ENCODE assay signal across 7 mouse cellular contexts in the genomic region with DNA sequence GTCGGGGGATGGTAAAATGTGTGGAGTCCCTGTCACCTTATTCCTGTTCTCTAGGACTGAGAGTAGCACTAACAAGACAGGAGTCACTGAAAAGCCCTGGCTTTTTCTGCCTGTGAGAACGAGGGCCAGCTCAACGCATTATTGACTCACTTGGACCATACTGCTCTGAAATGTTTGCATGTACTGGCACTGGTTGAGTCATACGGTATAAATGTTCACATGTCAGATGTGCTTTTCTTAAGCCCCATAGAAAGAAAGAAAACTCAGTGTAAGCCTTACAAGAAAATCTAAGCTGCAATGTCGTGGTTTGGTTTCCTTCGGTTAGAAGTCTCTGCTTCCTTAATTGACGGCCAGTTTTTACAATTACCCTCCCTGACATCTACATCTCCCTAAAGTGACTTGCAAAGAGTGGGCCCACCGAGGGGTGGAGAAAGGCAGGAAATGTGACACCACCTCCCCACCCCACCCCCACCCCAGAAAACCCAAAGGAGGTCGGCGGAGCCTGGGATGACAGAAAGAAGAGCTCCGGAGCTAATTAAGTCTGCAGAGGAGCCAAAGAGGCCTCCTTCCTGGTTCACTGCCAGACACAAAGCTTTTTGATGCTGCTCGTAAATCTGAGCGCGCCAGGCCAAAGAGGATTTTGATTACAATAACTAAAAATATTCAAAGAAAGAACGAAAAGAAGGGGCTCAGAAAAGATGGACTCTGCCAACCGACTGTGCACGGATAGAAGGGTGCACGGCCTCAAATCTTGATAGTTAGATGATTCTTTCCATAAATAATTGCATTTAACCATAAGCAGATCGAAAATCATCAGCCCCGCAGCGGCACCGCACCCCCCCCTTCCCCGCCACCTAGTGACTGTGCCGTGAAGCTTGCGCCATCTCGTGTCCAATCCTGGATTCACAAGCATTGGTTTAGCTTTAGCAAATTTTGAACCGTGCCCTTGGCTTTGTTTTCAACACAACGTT. TPM values are rescaled to one million over a fixed set of nuclear protein-coding genes. Genes with fewer than 3 reads are reported as not detected.
DNase-seq lines count a peak whose midpoint lies in the region; ATAC-seq and TF ChIP-seq lines count a peak whose summit lies in the region.

No protein-coding gene starts in this region.

- no peak for TF ChIP-seq POLR2A in cortical plate, adult 2 months (IDR thresholded peaks at IDR 0.05; ENCODE audit: extremely low read depth, insufficient read depth, low read length)

- 8% methylated on average over 28 of the region's 28 CpGs for WGBS in intestine, postnatal 0 days
- 4% methylated on average over 28 of the region's 28 CpGs for WGBS in limb, embryonic 11.5 days
- 3% methylated on average over 28 of the region's 28 CpGs for WGBS in midbrain, embryonic 13.5 days

- H3K4me2 ChIP-seq in intestine, postnatal 0 days (replicated peaks; ENCODE audit: low read depth), result peak overlapping the region; percentile 66
- peak overlapping the region; percentile 76 for H3K4me2 ChIP-seq in limb, embryonic 11.5 days (ENCODE audit: low read depth, severe bottlenecking)
- H3K4me2 ChIP-seq in midbrain, embryonic 13.5 days (replicated peaks), result peak overlapping the region; percentile 63

- peak; percentile 67 to 76 for DNase-seq in adrenal gland, adult 18-20 months (ENCODE audit: low spot score in 2 of 2)
- peak; percentile 88 for DNase-seq in limb, embryonic 11.5 days (ENCODE audit: low spot score)
- peak; percentile 20 for DNase-seq in spleen, adult 12 weeks (ENCODE audit: low spot score)

- TF ChIP-seq CTCF in cortical plate, adult 2 months (IDR thresholded peaks at IDR 0.05; ENCODE audit: extremely low read depth, insufficient read depth, low read length), result peak; percentile 89
- peak; percentile 97 for TF ChIP-seq CTCF in intestine, postnatal 0 days (IDR thresholded peaks at IDR 0.05; ENCODE audit: low read depth)

- H3K9me3 ChIP-seq in intestine, postnatal 0 days (ENCODE audit: control insufficient read depth), result no peaks in the 10 kb centered on the region
- no peaks in the 10 kb centered on the region for H3K9me3 ChIP-seq in limb, embryonic 11.5 days (ENCODE audit: control insufficient read depth, low read length)
- no peaks in the 10 kb centered on the region for H3K9me3 ChIP-seq in midbrain, embryonic 13.5 days

- H3K27ac ChIP-seq in cortical plate, adult 2 months (ENCODE audit: insufficient read depth, low read length), result no peak overlapping the region
- 0 out of 2 replicates have a peak overlapping the region, but pooled peaks have one; percentile 9 for H3K27ac ChIP-seq in intestine, postnatal 0 days (ENCODE audit: low read depth, low read length)
- no peak overlapping the region for H3K27ac ChIP-seq in limb, embryonic 11.5 days (replicated peaks; ENCODE audit: low read depth, low read length)
- H3K27ac ChIP-seq in midbrain, embryonic 13.5 days, result peak overlapping the region; percentile 83

- no peaks in the 10 kb centered on the region for H3K36me3 ChIP-seq in intestine, postnatal 0 days (ENCODE audit: control insufficient read depth, insufficient read depth)
- no peaks in the 10 kb centered on the region for H3K36me3 ChIP-seq in limb, embryonic 11.5 days (ENCODE audit: control insufficient read depth, insufficient read depth, low read length)
- H3K36me3 ChIP-seq in midbrain, embryonic 13.5 days, result no peaks in the 10 kb centered on the region

- H3K4me1 ChIP-seq in cortical plate, adult 2 months (ENCODE audit: control insufficient read depth, insufficient read depth, low read length), result no peaks in the 10 kb centered on the region
- H3K4me1 ChIP-seq in intestine, postnatal 0 days (replicated peaks; ENCODE audit: control insufficient read depth, insufficient read depth, low read length), result no peaks in the 10 kb centered on the region
- peaks cover 10% of the 10 kb centered on the region for H3K4me1 ChIP-seq in limb, embryonic 11.5 days (ENCODE audit: control insufficient read depth, insufficient read depth, low read length)
- peaks cover 19% of the 10 kb centered on the region for H3K4me1 ChIP-seq in midbrain, embryonic 13.5 days (replicated peaks)

- H3K9ac ChIP-seq in intestine, postnatal 0 days (ENCODE audit: low read depth, low read length), result peak overlapping the region; percentile 37; the same call in 1 of the 2 replicates
- peak overlapping the region; percentile 49 for H3K9ac ChIP-seq in limb, embryonic 11.5 days (ENCODE audit: low read length)
- peak overlapping the region; percentile 64 for H3K9ac ChIP-seq in midbrain, embryonic 13.5 days (replicated peaks)

- peak; percentile 90 for ATAC-seq in granulocyte monocyte progenitor cell, adult 5-6 weeks (replicated peaks; ENCODE audit: poor library complexity, severe bottlenecking)
- ATAC-seq in intestine, postnatal 0 days, result peak; percentile 48
- peak; percentile 66; the same call in 1 of the 2 replicates for ATAC-seq in limb, embryonic 11.5 days (ENCODE audit: insufficient number of reproducible peaks, low FRiP score, low TSS enrichment, low read depth)
- ATAC-seq in midbrain, embryonic 13.5 days, result peak; percentile 75

- peak overlapping the region; percentile 40 for H3K4me3 ChIP-seq in cortical plate, adult 2 months (ENCODE audit: insufficient read depth, low read length)
- H3K4me3 ChIP-seq in intestine, postnatal 0 days (ENCODE audit: low read depth, low read length), result peak overlapping the region; percentile 39
- peak overlapping the region; percentile 41 for H3K4me3 ChIP-seq in limb, embryonic 11.5 days (ENCODE audit: low read depth, low read length)
- H3K4me3 ChIP-seq in midbrain, embryonic 13.5 days (replicated peaks), result peak overlapping the region; percentile 40

- no peaks in the 10 kb centered on the region for H3K27me3 ChIP-seq in intestine, postnatal 0 days (replicated peaks; ENCODE audit: control insufficient read depth, insufficient read depth, low read length)
- no peaks in the 10 kb centered on the region for H3K27me3 ChIP-seq in limb, embryonic 11.5 days (ENCODE audit: control insufficient read depth, insufficient read depth, low read length)
- H3K27me3 ChIP-seq in midbrain, embryonic 13.5 days, result 0 out of 2 replicates have a peak, but pooled peaks cover 2% of the 10 kb centered on the region

RNA-seq across cellular contexts. Expression of a gene that starts 28.0 kb away (rescaled TPM):
- total RNA-seq in adrenal gland, adult 18-20 months (2021), result not detected
- not detected in 2 replicates for polyA plus RNA-seq in cortical plate, adult 2 months (2012; rRNA removed)
- not detected in 2 replicates for total RNA-seq in granulocyte monocyte progenitor cell, adult 5-6 weeks (2014; fragmentation: Nextera tagmentation)
- total RNA-seq in granulocyte monocyte progenitor cell, adult 5-6 weeks (2017), result not detected in 2 replicates
- polyA plus RNA-seq in intestine, postnatal 0 days (2015; fragmentation: Nextera tagmentation; extraction: Ambion mirVana), result 10.5 and 11.2 TPM in 2 replicates
- polyA plus RNA-seq in limb, embryonic 11.5 days (2014; fragmentation: Nextera tagmentation; extraction: Ambion mirVana), result not detected in 2 replicates
- not detected in 2 replicates for polyA plus RNA-seq in midbrain, embryonic 13.5 days (2015; fragmentation: Nextera tagmentation; extraction: Ambion mirVana)

RNA-seq across cellular contexts. Expression of a gene that starts 40.5 kb away (rescaled TPM):
- 1 to 10 TPM; 4.9 to 8.9 TPM for total RNA-seq in adrenal gland, adult 18-20 months (2021)
- 0.98 and 1.0 TPM in 2 replicates for polyA plus RNA-seq in cortical plate, adult 2 months (2012; rRNA removed)
- total RNA-seq in granulocyte monocyte progenitor cell, adult 5-6 weeks (2014; fragmentation: Nextera tagmentation), result 1.5 and 2.1 TPM in 2 replicates
- total RNA-seq in granulocyte monocyte progenitor cell, adult 5-6 weeks (2017), result 1.9 and 2.4 TPM in 2 replicates
- 7.0 and 9.3 TPM in 2 replicates for polyA plus RNA-seq in intestine, postnatal 0 days (2015; fragmentation: Nextera tagmentation; extraction: Ambion mirVana)
- 0.92 and 1.3 TPM in 2 replicates for polyA plus RNA-seq in limb, embryonic 11.5 days (2014; fragmentation: Nextera tagmentation; extraction: Ambion mirVana)
- 0.89 and 0.93 TPM in 2 replicates for polyA plus RNA-seq in midbrain, embryonic 13.5 days (2015; fragmentation: Nextera tagmentation; extraction: Ambion mirVana)

Comparison
In these comparisons a context has a peak if more than half of its experiments do, and no peak if none do; other contexts are left out.
1. DNase-seq: peak in every context shown above with its lines; median percentile 88 in limb, embryonic 11.5 days; 72 in adrenal gland, adult 18-20 months; 20 in spleen, adult 12 weeks.
2. H3K27ac ChIP-seq: peak in intestine, postnatal 0 days (single experiment) and midbrain, embryonic 13.5 days (single experiment); none in cortical plate, adult 2 months (single experiment) and limb, embryonic 11.5 days (single experiment).
3. RNA of a gene that starts 28.0 kb away (polyA plus RNA-seq): 10.5 to 11.2 TPM in intestine, postnatal 0 days; not detected in cortical plate, adult 2 months, not detected in limb, embryonic 11.5 days and not detected in midbrain, embryonic 13.5 days; every median in the first group is over 10 times any median in the second.
4. Peak in every context shown above with its lines, with median percentiles within 50 percentile points of each other: H3K4me3 ChIP-seq, ATAC-seq, H3K4me2 ChIP-seq and H3K9ac ChIP-seq.